Mouse (Mus musculus) ES-E14 (cell line): ENCODE measurements around the gene Hnrnpa0. TPM values are rescaled to one million over a fixed set of nuclear protein-coding genes. Genes with fewer than 3 reads are reported as not detected.

ENCODE experiments used
- DNase-seq: peaks from one replicate; pipeline ENCODE4 v3.0.0-alpha.2; 2013; ENCODE audit warnings: low read depth, low spot score
- H3K27ac ChIP-seq: 2 replicates; pipeline ENCODE4 v1.5.1; 2012; ENCODE audit warnings: low read depth, mild to moderate bottlenecking, low read length, moderate library complexity, mixed read lengths; ENCODE audit not compliant: poor library complexity, insufficient read depth, severe bottlenecking
- H3K36me3 ChIP-seq: 2 replicates; pipeline ENCODE4 v1.6.1; 2012; ENCODE audit warnings: mild to moderate bottlenecking, low read length, moderate library complexity, mixed read lengths; ENCODE audit not compliant: control insufficient read depth, poor library complexity, insufficient read depth, severe bottlenecking
- H3K4me1 ChIP-seq, 2 experiments: fragments of 150-350 bp in 1 of 2; sonication (generic) in 1 of 2; 2 replicates each; pipeline ENCODE4 v1.6.1; 2012; ENCODE audit warnings: low read length in 2 of 2, mild to moderate bottlenecking in 1 of 2, mixed read lengths in 1 of 2; ENCODE audit not compliant: control insufficient read depth in 2 of 2, insufficient read depth in 2 of 2, poor library complexity in 1 of 2
- H3K4me3 ChIP-seq, 2 experiments: fragments of 150-350 bp in 1 of 2; sonication (generic) in 1 of 2; 2 replicates each; pipeline ENCODE4 v1.5.1; 2012; ENCODE audit warnings: low read length in 2 of 2, low read depth in 1 of 2, mild to moderate bottlenecking in 1 of 2, mixed read lengths in 1 of 2; ENCODE audit not compliant: insufficient read depth in 1 of 2, poor library complexity in 1 of 2, severe bottlenecking in 1 of 2
- H3K9ac ChIP-seq: 2 replicates; pipeline ENCODE4 v1.6.1; 2012; ENCODE audit warnings: low read depth, mild to moderate bottlenecking, low read length, mixed read lengths; ENCODE audit not compliant: poor library complexity, insufficient read depth, severe bottlenecking
- H3K9me3 ChIP-seq: fragments of 150-350 bp; sonication (generic); 2 replicates; pipeline ENCODE4 v1.6.1; 2012; ENCODE audit warnings: low read depth, mild to moderate bottlenecking, low read length; ENCODE audit not compliant: control insufficient read depth, insufficient read depth
- CHD2 ChIP-seq: IDR thresholded peaks from 2 replicates; pipeline ENCODE4 v1.6.1; 2014; ENCODE audit warnings: mild to moderate bottlenecking, low read depth, low read length, inconsistent platforms
- HCFC1 ChIP-seq: IDR thresholded peaks from 2 replicates; pipeline ENCODE4 v1.6.1; 2012; ENCODE audit warnings: low read length, inconsistent platforms, borderline replicate concordance; ENCODE audit not compliant: insufficient read depth
- MAFK ChIP-seq: IDR thresholded peaks from 2 replicates; pipeline ENCODE4 v1.6.1; 2014; ENCODE audit warnings: mild to moderate bottlenecking, low read depth, low read length, inconsistent platforms; ENCODE audit not compliant: insufficient read depth
- ZC3H11A ChIP-seq: IDR thresholded peaks from 2 replicates; pipeline ENCODE4 v1.6.1; 2012; ENCODE audit warnings: low read depth, mild to moderate bottlenecking, inconsistent platforms, low read length, borderline replicate concordance
- ZNF384 ChIP-seq: IDR thresholded peaks from 2 replicates; pipeline ENCODE4 v1.6.1; 2012; ENCODE audit warnings: low read depth, low read length, inconsistent platforms
- in situ Hi-C, 2 experiments: fragments of 600-800 bp; cut with MboI; formaldehyde crosslinking; loops; one replicate each; pipeline ENCODE4 v1.15.1; 2025; ENCODE audit warnings: low sequenced_read_pairs in 2 of 2, inconsistent platforms in 1 of 2; ENCODE audit not compliant: unreplicated experiment in 2 of 2
- total RNA-seq: library from RNA; depleted of rRNA; stranded (reverse); fragments of 300-350 nt; gene quantifications from 2 replicates; pipeline ENCODE4 v1.2.3, GENCODE M21; 2012

Hnrnpa0 gene
- total RNA-seq, 1 experiment, result 93.8 TPM

DNA sequence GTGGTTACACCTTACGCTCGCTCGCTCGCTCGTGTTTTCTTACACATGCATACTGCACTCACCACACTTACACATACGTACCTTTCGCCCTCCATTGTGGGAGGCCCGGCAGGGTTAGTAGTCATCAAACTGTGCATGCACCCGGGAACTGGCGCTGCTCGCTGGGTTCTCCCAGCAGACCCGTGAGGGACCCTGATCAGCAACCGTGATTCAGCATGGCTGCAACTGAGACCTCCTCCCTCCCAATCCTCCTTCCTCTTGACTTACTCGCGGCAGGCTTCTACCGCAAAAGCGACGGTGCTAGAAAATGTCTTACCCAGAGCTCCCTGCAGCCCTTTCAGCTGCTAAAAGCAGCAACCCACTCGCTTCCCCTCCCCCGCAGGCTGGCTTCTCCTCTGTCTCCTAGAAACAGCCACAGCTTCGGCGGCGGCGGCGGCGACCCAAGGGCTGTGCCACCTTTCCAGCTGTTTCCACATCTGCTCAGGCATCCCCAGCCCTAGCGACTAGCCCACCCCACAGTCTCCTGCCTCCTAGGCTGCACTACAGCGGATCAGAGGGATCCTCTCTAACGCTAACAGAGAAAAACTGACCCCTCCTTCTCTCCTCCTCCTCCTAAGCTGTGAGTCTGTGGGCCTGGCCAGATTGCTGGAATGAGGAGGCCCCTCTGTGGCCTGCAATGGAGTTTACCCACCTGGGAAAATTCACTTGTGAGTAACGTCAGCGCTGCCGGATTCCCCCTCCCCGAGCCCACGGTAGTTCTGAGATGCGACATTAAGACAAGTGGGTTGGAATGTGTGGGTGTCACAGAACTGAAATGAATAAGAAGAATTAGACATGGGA lies 15.1 kb downstream of the Hnrnpa0 start, which contains the start of gene Klhl3:
Gene Klhl3 (minus strand): TSS at position 532 of the 840 bp plus-strand sequence.
- peaks cover 0 to 4% of the 10 kb centered on the region in 2 experiments; a peak in 1 of 4 replicates for H3K4me1 ChIP-seq
- no peak within 1 kb of the TSS for H3K27ac ChIP-seq
- H3K9me3 ChIP-seq, result no peaks in the 10 kb centered on the region
- in situ Hi-C loops, result loop anchor here in 1 of 2 experiments (10.0 kb wide), 1 partner anchor 98 kb away; no protein-coding TSS in a partner anchor
- no peaks in the 10 kb centered on the region for H3K36me3 ChIP-seq
- peak within 1 kb of the TSS; percentile 14 for H3K9ac ChIP-seq
- TF ChIP-seq MAFK (no peak), ZNF384 (no peak), HCFC1 (no peak), ZC3H11A (no peak), CHD2 (no peak)
- no peak for DNase-seq
- peak within 1 kb of the TSS; percentile 3 to 46 for H3K4me3 ChIP-seq

DNA sequence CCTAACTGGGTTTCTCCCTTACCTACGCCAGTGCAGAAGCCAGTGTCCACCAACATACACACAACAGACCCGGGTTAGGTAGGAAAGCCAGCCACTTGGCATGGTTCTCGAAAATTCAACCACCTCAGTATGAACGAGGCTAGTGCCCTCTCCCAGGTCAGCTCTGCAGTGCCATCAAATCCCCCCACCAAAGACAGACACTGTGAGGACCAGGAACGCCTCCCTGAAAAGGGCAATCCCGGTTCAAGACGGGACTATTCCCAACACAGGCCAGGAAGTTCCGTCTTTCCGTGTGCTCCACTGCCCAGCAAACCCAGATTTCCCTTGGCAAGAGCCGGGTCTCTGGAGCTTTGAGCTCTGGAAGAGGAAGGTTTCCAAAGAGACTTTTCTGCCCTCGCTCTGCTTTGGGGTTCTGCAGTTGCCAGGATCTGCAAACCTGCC lies 15.7 kb downstream of the Hnrnpa0 start:
- Histone ChIP-seq H3K9ac (peak overlapping the region; percentile 14; the same call in 1 of the 2 replicates), H3K9me3 (no peaks in the 10 kb centered on the region), H3K4me3 (peak overlapping the region; percentile 3 to 46), H3K27ac (no peak overlapping the region), H3K36me3 (no peaks in the 10 kb centered on the region), H3K4me1 (peaks cover 0 to 4% of the 10 kb centered on the region in 2 experiments; a peak in 1 of 4 replicates)
- TF ChIP-seq ZC3H11A (no peak), CHD2 (no peak), HCFC1 (no peak), ZNF384 (no peak), MAFK (no peak)
- no peak for DNase-seq
- in situ Hi-C loops, result loop anchor here in 1 of 2 experiments (10.0 kb wide), 1 partner anchor 98 kb away; no protein-coding TSS in a partner anchor

- TF ChIP-seq MAFK, result no peak
- no peak for TF ChIP-seq HCFC1
- TF ChIP-seq CHD2, result no peak
- TF ChIP-seq ZC3H11A, result no peak
- TF ChIP-seq ZNF384, result no peak
- Histone ChIP-seq H3K27ac (no peak overlapping the region), H3K36me3 (no peaks in the 10 kb centered on the region), H3K9me3 (no peaks in the 10 kb centered on the region), H3K9ac (no peak overlapping the region), H3K4me1 (peaks cover 0 to 4% of the 10 kb centered on the region in 2 experiments; a peak in 1 of 4 replicates), H3K4me3 (no peak overlapping the region)
- in situ Hi-C loops, result loop anchor here in 1 of 2 experiments (10.0 kb wide), 1 partner anchor 97 kb away; no protein-coding TSS in a partner anchor
- no peak for DNase-seq
Observed at GRCm38 (mm10) chr13:58112191-58112590, 16.2 kb downstream of the Hnrnpa0 start.

GRCm38 (mm10) chr13:58111306-58111705 lies 17.1 kb downstream of the Hnrnpa0 start:
- H3K27ac ChIP-seq, result no peak overlapping the region
- no peak for DNase-seq
- no peaks in the 10 kb centered on the region for H3K9me3 ChIP-seq
- H3K4me3 ChIP-seq, result no peak overlapping the region
- no peak overlapping the region for H3K9ac ChIP-seq
- H3K4me1 ChIP-seq, result peaks cover 0 to 4% of the 10 kb centered on the region in 2 experiments; a peak in 1 of 4 replicates
- TF ChIP-seq ZC3H11A, result no peak
- TF ChIP-seq HCFC1, result no peak
- TF ChIP-seq CHD2, result no peak
- TF ChIP-seq MAFK, result no peak
- TF ChIP-seq ZNF384, result no peak
- no peaks in the 10 kb centered on the region for H3K36me3 ChIP-seq
- in situ Hi-C loops, result loop anchor here in 1 of 2 experiments (10.0 kb wide), 1 partner anchor 97 kb away; no protein-coding TSS in a partner anchor
